Mouse (Mus musculus): ENCODE results near the gene Vwf.

Gene Vwf

GRCm38 (mm10) chr6:125651335-125651734 is 104.8 kb downstream of the Vwf start:
- no peak for DNase-seq

GRCm38 (mm10) chr6:125653416-125653815 is 106.8 kb downstream of the Vwf start:
- no peak for DNase-seq

GRCm38 (mm10) chr6:125656921-125657320 is 110.3 kb downstream of the Vwf start:
- DNase-seq, result no peak

- no peak for DNase-seq
Measured at GRCm38 (mm10) chr6:125657966-125658365, 111.4 kb downstream of the Vwf start.

- DNase-seq, result peak; percentile 83
Measured at GRCm38 (mm10) chr6:125661106-125661877, 114.7 kb downstream of the Vwf start.

- peak; percentile 34 for DNase-seq
Measured at GRCm38 (mm10) chr6:125663906-125664305, 117.3 kb downstream of the Vwf start.

- DNase-seq, result no peak
Measured at GRCm38 (mm10) chr6:125671835-125672234, 125.3 kb downstream of the Vwf start.

- no peak for DNase-seq
Measured at GRCm38 (mm10) chr6:125678492-125678891, 131.9 kb downstream of the Vwf start.

- DNase-seq, result no peak
Measured at GRCm38 (mm10) chr6:125680613-125681012, 134.0 kb downstream of the Vwf start.

- no peak for DNase-seq
Measured at GRCm38 (mm10) chr6:125685420-125685819, 138.8 kb downstream of the Vwf start.

- no peak for DNase-seq
Measured at GRCm38 (mm10) chr6:125687986-125688385, 141.4 kb downstream of the Vwf start.

- peak; percentile 1 for DNase-seq
Measured at GRCm38 (mm10) chr6:125690057-125690703, 143.6 kb downstream of the Vwf start, which contains the start of gene Ano2. TSS of gene Ano2 (plus strand) at chr6:125690419.

GRCm38 (mm10) chr6:125701146-125701545 is 154.6 kb downstream of the Vwf start:
- no peak for DNase-seq

GRCm38 (mm10) chr6:125711261-125711660 is 164.7 kb downstream of the Vwf start:
- DNase-seq, result no peak

- DNase-seq, result no peak
Measured at GRCm38 (mm10) chr6:125726408-125726807, 179.8 kb downstream of the Vwf start.

GRCm38 (mm10) chr6:125727484-125727911 is 180.9 kb downstream of the Vwf start:
- DNase-seq, result no peak

- DNase-seq, result no peak
Measured at GRCm38 (mm10) chr6:125729471-125729870, 182.9 kb downstream of the Vwf start.

GRCm38 (mm10) chr6:125729986-125730535 is 183.5 kb downstream of the Vwf start:
- no peak for DNase-seq

Measured in lung, postnatal 14 days (tissue).